Mouse (Mus musculus) G1E (cell line): Measurements from ENCODE around the gene Spast. TPM values are rescaled to one million over a fixed set of nuclear protein-coding genes. Genes with fewer than 3 reads are reported as not detected.
A peak's percentile ranks its signal among the peaks of the same experiment; 100 is the strongest.
"Not testable (repeated sequence)": the region's sequence is repeated elsewhere in the genome, so short reads cannot be mapped to it uniquely, and the experiment has no call there.

ENCODE experiments used
- ATAC-seq: 2 replicates; pipeline ENCODE4 v1.8.0; 2016; ENCODE audit warnings: mild to moderate bottlenecking; ENCODE audit not compliant: insufficient number of reproducible peaks, poor library complexity, low FRiP score, severe bottlenecking; ENCODE audit errors: extremely low read depth
- DNase-seq: peaks from one replicate; pipeline ENCODE4 v3.0.0; 2012; ENCODE audit warnings: low spot score
- H3K27me3 ChIP-seq: 2 replicates; pipeline ENCODE4 v1.6.1; 2012; ENCODE audit warnings: mild to moderate bottlenecking, low read length, inconsistent platforms; ENCODE audit not compliant: insufficient read depth
- H3K36me3 ChIP-seq: replicated peaks from 2 replicates; pipeline ENCODE3; 2012; ENCODE audit warnings: mild to moderate bottlenecking, inconsistent platforms
- H3K4me1 ChIP-seq: 2 replicates; pipeline ENCODE4 v1.6.1; 2012; ENCODE audit warnings: low read depth, low read length, inconsistent platforms, mixed read lengths; ENCODE audit not compliant: insufficient read depth
- H3K4me3 ChIP-seq: 2 replicates; pipeline ENCODE4 v1.5.1; 2012; ENCODE audit warnings: low read depth, mild to moderate bottlenecking, inconsistent platforms, low read length, moderate library complexity, mixed read lengths
- H3K9me3 ChIP-seq: replicated peaks from 2 replicates; pipeline ENCODE4 v1.6.1; 2012; ENCODE audit warnings: inconsistent platforms
- CTCF ChIP-seq: IDR thresholded peaks from 2 replicates; pipeline ENCODE4 v1.5.1; 2012; ENCODE audit warnings: low read depth, low read length, inconsistent platforms, mixed read lengths
- GATA1 ChIP-seq: IDR thresholded peaks from 2 replicates; pipeline ENCODE4 v1.6.1; 2012; ENCODE audit warnings: borderline replicate concordance, low read length, inconsistent platforms, mixed read lengths
- GATA2 ChIP-seq: IDR thresholded peaks from 2 replicates; pipeline ENCODE4 v1.6.1; 2012; ENCODE audit warnings: low read depth, low read length, inconsistent platforms, borderline replicate concordance
- POLR2AphosphoS5 ChIP-seq: IDR thresholded peaks from 2 replicates; pipeline ENCODE4 v1.6.1; 2012; ENCODE audit warnings: low read depth, low read length, inconsistent platforms; ENCODE audit not compliant: insufficient replicate concordance
- TAL1 ChIP-seq: conservative IDR thresholded peaks from 2 replicates; pipeline ENCODE4 v1.6.1; 2012; ENCODE audit warnings: low read depth, low read length, inconsistent platforms, mixed read lengths
- polyA plus RNA-seq: library from polyadenylated mRNA; stranded (reverse); fragments of >175 nt; gene quantifications from 2 replicates; pipeline ENCODE4 v1.2.3, GENCODE M21; 2012
- total RNA-seq, 2 experiments: library from RNA; stranded (forward) in 1 of 2; stranded (reverse) in 1 of 2; fragments of 200-1000 nt in 1 of 2; fragments of >200 nt in 1 of 2; fragmentation: Nextera tagmentation in 1 of 2; gene quantifications; 2 replicates each; pipeline ENCODE4 v1.2.3; 2014 to 2017

The Spast gene
- total and polyA plus RNA-seq, 3 experiments, result 7.9 to 33.9 (median 31.2) TPM

DNA sequence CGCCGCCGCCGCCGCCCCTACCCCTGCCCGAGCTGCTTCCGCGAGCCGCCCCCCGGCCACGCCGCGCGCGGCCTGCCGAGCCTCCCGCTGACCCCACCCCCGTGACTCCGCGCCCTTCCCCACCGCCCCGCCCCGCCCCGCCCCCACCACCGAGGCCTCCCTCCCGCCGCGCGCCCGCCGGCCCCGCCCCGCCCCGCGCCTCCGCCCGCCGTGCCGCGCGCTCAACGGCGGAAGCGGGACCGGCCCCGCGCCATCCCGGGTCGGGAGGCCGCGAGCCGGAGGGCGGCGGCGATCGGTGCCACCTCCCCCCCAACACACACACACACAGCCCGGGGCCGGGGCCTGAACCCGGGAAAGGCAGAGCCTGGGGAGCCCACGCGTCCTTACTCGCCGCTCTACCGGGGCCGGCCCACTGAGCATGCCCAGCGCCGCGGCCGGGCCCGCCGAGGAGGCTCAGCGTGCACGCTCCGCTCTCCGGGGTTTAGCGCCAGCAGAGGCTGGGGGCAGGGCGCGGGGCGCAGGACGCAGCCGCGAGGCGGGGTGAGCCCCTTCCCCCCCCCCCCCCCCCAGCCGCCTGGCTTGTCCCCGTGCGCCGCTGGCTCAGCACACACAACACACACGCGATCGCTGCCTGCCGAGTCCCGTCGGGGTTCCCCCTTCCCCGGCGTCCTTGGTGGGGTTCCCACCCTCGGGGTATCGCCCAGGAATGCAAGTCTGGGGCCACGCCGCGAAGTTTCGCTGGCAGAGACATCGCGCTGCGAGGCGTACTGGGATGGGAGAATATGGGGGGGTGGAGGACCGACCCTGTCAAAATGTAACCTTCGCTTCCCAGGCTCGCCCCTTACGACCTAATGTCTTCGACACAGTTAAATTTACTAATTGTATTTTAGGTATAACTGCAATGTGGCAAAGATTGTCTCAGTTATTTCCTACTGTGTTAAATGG, 43.5 kb upstream of the Spast start, which contains the start of gene Memo1:
TSS of gene Memo1 (minus strand) at position 496 of the 945 bp plus-strand sequence.
- Histone ChIP-seq H3K9me3 (no peaks in the 10 kb centered on the region), H3K4me1 (peaks cover 21% of the 10 kb centered on the region), H3K4me3 (peak within 1 kb of the TSS; percentile 92), H3K27me3 (no peaks in the 10 kb centered on the region), H3K36me3 (peaks cover 21% of the 10 kb centered on the region)
- peak; percentile 22 for ATAC-seq
- TF ChIP-seq TAL1 (no peak), GATA1 (no peak), GATA2 (no peak), CTCF (no peak), POLR2AphosphoS5 (no peak)
- peak; percentile 77 for DNase-seq

DNA sequence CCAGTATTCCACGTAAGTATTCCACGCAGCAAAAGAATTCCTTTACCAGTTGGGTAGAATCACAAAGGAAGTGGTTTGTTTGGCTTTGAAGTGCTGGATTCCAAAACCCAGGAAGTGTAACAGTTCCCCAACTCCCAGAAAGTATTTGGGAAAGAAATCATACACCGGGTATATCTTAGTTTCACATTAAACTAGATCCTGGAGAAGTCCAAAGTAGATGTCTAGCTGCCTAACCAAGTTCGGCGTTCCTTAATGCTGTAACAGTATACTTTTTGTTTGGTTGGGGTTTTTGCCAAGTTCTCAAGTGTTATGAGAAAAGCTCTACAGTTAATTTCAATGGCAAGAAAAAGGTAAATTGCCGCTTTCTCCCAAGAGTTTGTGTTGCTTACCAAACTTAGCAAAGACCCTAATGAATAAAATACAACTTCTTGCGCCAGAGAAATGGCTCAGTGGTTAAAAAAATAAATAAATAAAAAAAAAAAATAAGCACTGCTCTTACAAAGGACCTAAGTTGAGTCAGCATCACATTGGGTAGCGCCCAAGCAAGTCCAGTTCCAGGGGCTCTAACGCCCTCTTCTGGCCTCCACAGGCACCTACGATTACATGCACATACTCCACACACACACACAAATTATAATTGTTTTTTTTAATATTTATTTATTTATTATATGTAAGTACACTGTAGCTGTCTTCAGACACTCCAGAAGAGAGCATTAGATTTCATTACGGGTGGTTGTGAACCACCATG, 42.5 kb upstream of the Spast start:
- peaks cover 28% of the 10 kb centered on the region for H3K36me3 ChIP-seq
- no peak for DNase-seq
- ATAC-seq, result no peak
- no peaks in the 10 kb centered on the region for H3K9me3 ChIP-seq
- H3K27me3 ChIP-seq, result no peaks in the 10 kb centered on the region
- peak overlapping the region; percentile 92 for H3K4me3 ChIP-seq
- TF ChIP-seq CTCF, result 0 out of 2 replicates have a peak, but pooled peaks have one; percentile 32
- TF ChIP-seq GATA2, result no peak
- peaks cover 12% of the 10 kb centered on the region for H3K4me1 ChIP-seq

DNA sequence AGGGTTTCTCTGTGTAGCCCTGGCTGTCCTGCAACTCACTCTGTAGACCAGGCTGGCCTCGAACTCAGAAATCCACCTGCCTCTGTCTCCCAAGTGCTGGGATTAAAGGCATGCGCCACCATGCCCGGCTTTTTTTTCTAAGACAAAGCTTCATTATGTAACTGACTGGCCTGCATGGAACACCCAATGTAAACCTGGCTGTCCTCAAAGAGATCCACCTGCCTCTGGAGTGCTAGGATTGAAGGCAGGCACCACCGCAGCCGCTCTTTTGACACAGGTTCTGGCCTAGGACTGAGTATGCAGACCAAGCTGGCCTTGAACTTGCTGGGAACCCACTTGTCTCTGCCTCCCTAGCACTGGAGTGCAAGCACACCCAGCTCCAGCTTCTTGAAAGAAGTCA, 41.8 kb upstream of the Spast start:
- H3K4me3 ChIP-seq, H3K9me3 ChIP-seq, ATAC-seq, H3K4me1 ChIP-seq, DNase-seq, H3K27me3 ChIP-seq: not testable (repeated sequence)
- H3K36me3 ChIP-seq, result peaks cover 36% of the 10 kb centered on the region

DNA sequence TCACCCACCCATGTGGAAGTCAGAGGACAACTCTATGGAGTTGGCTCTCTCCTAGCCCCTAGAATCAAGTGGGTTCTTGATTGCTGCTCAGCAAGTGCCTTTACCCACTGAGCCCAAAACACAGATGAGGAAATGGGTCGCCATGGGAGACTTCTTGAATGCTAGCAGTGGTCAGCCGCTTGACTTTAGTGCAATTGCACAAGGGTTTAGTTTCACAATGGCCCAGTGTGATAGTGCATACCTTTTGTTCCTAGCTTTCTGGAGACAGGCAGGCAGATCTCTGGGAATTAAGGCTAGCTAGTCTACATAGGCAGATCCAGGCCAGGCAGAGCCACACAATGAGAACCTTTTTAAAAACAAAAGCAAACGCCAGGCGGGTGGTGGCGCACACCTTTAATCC, 38.7 kb upstream of the Spast start:
- no peak for ATAC-seq
- peaks cover 7% of the 10 kb centered on the region for H3K4me1 ChIP-seq
- H3K4me3 ChIP-seq, result no peak overlapping the region
- H3K27me3 ChIP-seq, result no peaks in the 10 kb centered on the region
- peaks cover 57% of the 10 kb centered on the region for H3K36me3 ChIP-seq
- no peaks in the 10 kb centered on the region for H3K9me3 ChIP-seq
- no peak for DNase-seq
- no peak for TF ChIP-seq GATA2
- TF ChIP-seq POLR2AphosphoS5, result no peak
- no peak for TF ChIP-seq CTCF
- TF ChIP-seq GATA1, result no peak
- no peak for TF ChIP-seq TAL1

DNA sequence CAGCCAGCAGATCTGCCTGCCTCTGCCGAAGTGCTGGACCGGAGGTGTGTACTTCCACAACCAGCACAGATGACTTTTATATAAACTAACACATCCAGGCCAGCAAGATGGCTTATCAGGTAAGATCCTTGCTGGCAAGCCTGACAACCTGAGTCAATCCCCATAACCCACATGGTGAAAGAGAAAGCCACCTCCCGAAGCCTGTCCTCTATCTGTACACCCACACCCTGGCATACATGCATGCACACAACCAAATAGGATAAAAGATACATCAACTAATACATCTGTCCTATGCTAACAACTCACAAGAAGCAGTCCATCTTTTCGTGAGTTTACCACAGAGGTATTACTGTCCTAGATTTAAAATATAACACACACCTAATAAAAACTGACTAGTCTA, 34.7 kb upstream of the Spast start:
- Histone ChIP-seq H3K4me1 (peaks cover 2% of the 10 kb centered on the region; the same call in 1 of the 2 replicates), H3K36me3 (peaks cover 80% of the 10 kb centered on the region), H3K27me3 (no peaks in the 10 kb centered on the region), H3K9me3 (no peaks in the 10 kb centered on the region), H3K4me3 (no peak overlapping the region)
- ATAC-seq (no peak), DNase-seq (no peak)
- TF ChIP-seq TAL1, result no peak
- TF ChIP-seq GATA2, result no peak
- no peak for TF ChIP-seq POLR2AphosphoS5
- no peak for TF ChIP-seq GATA1
- no peak for TF ChIP-seq CTCF

DNA sequence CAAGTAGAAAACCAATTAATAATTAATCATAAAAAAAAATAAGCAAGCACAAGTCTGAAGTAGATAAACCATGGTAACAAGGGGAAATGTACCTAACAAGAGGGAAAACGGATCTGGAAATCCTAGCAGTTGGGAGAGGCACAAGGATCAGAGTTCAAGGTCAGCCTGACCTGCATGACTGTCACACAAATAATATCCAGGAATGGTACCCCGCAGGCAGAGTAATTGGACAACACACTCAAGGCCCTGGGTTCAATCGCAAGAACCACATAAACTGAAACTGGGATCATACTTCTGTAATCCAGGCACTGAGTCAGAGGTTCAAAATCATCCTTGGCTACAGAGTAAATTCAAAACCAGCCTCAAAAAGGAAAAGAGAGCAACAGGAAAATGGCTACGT, 33.2 kb upstream of the Spast start:
- peaks cover 6% of the 10 kb centered on the region; the same call in 1 of the 2 replicates for H3K4me1 ChIP-seq
- ATAC-seq (no peak), DNase-seq (no peak)
- TF ChIP-seq TAL1 (no peak), POLR2AphosphoS5 (no peak), GATA2 (no peak), GATA1 (no peak), CTCF (no peak)
- H3K9me3 ChIP-seq, result no peaks in the 10 kb centered on the region
- no peaks in the 10 kb centered on the region for H3K27me3 ChIP-seq
- no peak overlapping the region for H3K4me3 ChIP-seq
- H3K36me3 ChIP-seq, result peaks cover 84% of the 10 kb centered on the region
